Mouse (Mus musculus): ENCODE measurements around the gene Olfr679.

GRCm38 (mm10) chr7:105080905-105081304 is at the start of gene Olfr679:
- TF ChIP-seq CTCF (IDR thresholded peaks at IDR 0.05; ENCODE audit: borderline replicate concordance, insufficient read depth, low read depth, low read length): no peak
- no peak for TF ChIP-seq POLR2A (IDR thresholded peaks at IDR 0.05; ENCODE audit: borderline replicate concordance, insufficient read depth, low read length)

Measured in cerebellum, adult 2 months (tissue).